Mouse (Mus musculus) lung, postnatal 4 days (tissue): ENCODE data around the gene Htra2.

ENCODE experiments used
- DNase-seq, 2 experiments: peaks; one replicate each; pipeline ENCODE4 v3.0.0; 2021

The Htra2 gene

DNA sequence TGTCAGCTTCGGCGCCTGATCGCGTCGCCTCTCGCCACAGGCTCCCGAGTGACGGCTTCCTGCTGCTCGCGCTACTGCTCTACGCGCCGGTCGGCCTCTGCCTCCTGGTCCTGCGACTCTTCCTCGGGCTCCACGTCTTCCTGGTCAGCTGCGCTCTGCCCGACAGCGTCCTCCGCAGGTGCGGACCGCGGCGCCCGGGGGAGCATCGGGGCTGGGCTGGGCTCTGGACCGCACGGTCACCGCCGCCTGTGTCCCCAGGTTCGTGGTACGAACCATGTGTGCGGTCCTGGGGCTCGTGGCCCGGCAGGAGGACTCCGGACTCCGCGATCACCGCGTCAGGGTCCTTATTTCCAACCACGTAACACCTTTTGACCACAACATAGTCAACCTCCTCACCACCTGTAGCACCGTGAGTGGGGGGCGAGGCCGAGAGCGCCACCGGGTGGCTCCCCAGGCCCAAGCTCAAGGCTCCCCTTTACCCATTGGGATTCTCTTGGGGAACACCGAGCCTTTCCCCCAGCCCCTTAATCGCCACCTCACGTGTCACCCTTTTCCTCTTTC lies at the start of gene Htra2:
Gene Htra2 (minus strand): TSS at position 403 of the 561 bp plus-strand sequence.
- no peak for DNase-seq

DNA sequence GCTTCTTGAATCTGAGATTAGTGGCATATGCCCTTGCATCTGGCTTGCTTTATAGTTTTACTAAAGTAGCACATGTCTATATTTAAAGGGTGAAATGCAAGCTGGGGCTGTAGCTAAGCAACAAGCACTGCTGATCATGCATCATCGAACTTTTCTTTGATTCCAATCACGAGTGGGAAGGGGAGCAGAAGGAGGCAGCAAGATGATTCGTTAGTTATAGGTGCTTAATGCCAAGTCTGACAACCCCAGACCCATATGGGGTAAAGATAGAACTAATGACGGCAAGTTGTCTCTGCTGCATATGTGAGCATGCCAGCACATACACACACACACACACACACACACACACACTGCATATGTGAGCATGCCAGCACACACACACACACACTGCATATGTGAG lies 49.1 kb upstream of the Htra2 start:
- DNase-seq = no peak

DNA sequence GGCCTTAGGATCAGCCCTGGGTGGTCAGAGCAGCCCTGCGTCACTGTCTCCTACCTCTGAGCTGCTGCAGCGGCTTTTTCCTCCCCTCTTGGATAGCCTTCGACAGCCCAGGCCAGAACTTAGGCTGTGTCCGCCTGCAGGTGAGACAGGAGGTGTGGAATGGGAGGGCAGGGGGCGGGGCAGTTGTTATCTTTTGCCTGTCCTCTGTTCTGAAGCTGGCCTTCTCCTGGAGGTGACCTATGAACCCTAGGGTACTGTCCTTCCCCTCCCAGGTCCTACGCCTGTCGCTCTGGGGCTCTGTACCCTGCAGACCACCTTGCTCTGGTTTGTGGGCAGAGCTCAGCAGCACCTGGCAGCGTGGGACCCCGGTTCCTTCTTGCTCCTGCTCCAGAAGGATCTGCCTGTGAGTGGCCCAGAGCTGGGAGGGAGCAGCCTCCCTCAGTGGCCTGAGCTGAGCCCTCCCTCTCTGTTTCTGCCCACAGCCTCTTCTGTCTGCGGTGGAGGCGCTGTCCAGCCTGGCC lies 48.1 kb upstream of the Htra2 start:
- DNase-seq = no peak

DNA sequence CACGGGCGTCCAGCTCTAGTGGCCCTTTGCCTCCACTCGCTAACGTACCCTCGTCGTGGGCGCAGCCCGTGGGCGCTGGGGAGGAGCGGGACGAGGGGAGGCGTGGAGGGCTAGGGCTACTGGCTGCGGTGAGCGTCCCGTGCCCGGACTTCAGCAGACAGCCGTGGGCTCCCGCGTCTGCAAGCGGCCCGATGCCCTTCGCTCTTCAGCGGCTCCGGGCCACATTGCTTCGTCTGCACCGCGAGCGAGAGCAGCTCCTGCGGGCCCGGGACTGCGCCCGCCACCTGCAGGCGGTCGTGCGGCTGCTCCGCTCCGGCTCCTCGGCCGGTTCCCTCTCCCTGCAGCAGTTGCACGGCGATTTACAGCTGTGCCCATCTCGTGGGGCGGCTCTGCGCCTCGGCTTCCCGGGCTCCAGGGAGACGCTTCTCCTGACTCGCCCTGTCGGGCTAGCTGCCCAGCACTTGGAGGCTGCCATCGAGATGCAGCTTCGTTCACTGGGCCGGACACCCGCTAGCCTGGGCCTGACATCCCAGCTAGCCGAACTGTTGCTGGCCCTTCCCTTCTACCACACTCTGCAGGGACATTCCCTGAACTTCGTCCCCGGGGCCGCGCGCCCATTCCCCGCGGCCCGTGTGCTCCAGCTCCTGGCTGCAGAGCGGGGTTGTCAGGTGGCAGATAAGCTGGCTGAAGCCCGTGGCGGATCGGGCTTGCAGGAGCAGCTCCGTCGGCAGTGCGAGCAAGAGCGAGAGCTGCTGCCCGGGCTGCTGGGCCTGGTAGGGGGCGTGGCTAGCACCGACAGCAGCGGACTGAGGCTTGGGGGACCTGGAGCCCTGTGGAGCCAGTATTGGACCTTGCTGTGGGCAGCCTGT lies 46.8 kb upstream of the Htra2 start:
- DNase-seq = peak; percentile 79 to 83

DNA sequence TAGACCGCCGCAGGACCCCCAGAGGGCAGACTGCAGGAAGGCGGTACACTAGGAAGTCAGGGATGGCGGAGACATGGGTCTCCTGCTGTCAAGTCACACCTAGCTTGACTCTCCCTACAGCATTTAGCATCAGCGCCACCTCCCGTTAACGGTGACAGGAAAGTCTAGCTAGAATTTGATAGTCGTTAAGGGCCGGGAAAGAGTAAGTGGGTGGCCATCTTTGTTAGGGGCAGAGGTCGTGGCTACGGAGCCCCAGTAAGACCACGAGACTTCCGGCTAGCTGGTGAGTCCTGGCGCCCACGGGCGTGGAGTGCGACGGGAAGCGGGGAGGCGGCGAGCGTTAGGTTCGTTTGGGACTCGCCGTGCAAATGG lies 46.2 kb upstream of the Htra2 start, which contains the start of the genes Ccdc142 and Gm42688:
Gene Ccdc142 (plus strand): TSS at position 286 of the 372 bp plus-strand sequence.
Gene Gm42688 (plus strand): TSS at position 302 of the 372 bp plus-strand sequence.
- peak; percentile 92 for DNase-seq

DNA sequence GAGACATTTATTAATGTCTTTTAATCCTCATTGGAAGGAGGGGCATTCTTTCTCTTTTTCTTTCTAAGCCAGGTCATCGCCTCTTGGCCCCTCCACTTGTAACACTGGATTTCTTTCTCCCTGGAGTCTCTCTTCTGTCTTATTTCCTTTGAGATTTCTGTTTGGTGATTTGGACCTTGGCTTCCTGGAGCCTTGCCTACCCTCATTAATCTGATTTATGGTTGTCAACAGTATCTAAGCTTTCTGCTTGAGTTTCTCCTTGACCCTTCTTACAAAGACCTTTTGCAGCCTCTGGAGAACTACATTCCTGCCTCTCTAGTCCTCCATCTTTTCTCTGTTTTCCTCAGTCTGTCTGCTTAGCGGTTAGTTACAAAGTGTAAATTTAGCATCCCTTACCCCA lies 43.3 kb upstream of the Htra2 start:
- DNase-seq = no peak

DNA sequence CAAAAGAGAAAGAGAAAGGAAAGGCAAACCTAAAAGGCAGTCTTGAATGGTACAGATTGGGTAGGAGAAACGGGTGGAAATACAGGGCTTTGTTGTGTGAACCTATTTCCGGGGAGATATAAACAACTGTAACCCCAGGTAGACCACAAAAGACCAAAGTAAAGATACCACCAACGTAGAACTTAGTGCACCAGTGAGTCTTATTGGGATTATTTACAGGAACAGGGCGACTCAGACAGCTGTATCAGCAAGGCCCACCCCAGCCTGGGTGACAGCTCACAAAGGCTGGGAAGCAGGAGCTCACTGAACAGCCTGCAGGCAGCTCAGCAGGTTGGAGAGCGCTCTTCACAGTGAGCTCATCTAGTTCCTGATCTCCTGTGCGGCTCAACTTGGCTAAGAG lies 40.9 kb upstream of the Htra2 start:
- DNase-seq = no peak

DNA sequence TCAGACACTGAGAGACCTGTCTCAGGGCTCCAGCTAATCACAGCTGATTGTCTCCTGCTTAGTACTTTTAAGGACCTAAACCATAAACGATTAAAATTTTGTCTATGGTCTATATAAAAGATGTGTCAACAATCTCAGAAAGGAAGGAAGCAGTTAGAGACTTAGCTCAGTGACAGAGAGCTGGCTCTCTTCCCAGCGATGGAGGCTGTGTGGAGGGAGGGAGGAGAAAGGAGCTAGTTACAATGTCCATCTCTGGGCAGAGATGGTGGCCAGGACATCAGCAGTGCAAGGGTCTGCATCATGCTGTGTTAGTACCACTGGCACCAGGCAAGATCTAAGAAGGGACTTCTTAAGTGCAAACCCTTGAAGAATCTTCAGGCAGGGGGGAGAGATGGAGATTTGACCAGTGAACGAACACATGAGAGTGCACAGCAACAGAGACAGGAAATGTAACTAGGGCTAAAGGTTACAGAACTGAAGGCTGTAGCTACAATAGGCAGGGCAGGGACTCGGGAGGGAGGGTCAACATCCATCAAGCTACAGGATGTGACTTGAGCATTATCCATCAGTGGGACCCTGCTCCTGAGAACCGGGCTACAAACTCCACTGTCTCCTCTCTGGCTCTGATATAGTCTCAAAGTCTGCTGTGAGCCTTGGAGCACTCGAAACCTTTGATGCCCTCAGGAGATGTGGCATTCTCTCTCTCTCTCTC lies 37.5 kb upstream of the Htra2 start:
- DNase-seq = peak; percentile 55 to 56

DNA sequence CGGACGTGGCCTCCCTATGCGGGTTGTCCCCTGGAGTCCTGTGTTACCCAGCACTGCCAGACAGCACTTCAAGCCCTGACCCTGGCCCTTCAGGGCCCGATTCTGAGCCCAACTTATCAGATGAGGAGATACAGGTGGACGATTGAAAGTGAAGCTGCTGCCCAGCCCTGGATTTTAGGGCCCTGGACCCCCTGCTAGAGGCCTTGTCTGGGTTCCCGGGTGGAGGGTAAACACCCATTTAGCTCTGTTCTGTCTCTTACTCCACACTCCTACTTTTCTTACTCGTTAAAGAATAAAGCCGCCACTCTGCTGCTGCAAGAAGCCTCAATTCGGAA lies 32.8 kb upstream of the Htra2 start:
- DNase-seq = no peak

DNA sequence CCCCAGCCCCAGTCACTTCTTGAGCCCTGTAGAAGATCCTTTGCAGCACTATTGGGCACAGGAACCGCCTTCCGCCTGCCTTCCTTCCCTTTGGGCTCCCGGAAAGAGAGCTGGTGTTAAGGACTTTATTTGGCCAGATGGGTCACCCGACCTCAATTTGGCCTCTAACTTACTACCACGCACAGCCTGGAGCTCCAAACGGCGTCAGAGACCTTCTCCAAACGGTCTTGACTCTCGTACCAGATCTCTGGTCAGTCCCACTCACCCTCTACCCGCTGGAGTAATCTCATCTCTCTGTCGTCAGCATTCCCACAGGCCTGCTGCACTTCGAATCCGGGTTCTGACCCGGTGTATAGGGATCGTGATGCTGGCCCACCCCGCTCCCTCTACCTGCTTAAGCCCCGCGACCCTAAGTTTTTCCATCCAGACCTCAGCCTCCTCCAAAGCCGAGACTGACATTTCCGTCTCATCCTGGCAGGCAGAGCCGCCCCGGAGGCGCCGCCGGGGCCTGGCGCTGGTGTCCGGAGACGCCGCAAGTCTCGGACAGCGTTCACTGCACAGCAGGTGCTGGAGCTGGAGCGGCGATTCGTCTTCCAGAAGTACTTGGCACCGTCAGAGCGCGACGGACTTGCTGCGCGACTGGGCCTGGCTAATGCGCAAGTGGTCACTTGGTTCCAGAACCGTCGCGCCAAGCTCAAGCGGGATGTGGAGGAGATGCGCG lies 32.3 kb upstream of the Htra2 start:
- peak; percentile 28 to 49 for DNase-seq

DNA sequence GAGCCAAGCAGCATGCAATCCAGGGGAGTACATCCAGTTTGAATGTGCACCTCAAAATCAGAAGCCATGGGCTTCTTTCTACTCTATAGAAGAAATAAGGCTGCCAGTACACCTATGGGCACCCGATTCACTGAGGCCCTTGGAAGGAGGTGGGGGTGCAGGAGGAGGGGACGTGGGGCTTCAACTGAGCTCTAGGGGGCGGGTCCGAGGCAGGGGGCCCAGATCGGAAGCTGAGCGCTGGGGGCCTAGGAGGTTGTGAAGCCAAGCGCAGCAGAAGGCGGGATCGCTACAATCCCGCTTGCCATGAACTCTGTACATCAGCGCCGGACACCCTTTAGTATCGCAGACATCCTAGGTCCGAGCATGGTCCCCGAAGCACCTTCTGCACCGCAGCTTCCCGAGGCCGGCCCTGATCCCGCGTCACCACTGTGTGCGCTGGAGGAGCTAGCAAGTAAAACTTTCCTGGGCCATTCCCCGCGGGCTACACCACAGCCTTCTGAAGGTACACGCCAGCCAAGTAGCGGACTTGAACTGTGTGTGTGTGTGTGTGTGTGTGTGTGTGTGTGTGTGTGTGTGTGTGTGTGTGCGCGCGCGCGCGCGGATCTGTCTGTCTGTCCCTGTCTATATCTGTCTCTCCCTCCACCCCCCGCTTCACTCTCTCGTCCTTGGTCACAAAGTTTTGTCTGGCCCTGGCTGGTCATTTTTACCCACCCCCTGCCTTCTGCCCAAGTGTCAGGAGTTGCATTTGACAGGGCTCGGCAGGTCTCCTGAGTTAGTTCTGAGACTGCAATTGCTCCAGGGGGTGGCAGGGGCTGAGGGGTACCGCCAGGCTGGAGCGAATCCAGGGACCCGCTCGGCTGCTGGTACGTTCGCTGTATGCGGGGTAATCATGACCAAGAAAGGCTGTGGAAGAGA lies 31.3 kb upstream of the Htra2 start, which contains the start of gene Lbx2:
Gene Lbx2 (plus strand): TSS at position 247 of the 915 bp plus-strand sequence.
- DNase-seq = peak in 1 of 2 experiments; percentile 26

DNA sequence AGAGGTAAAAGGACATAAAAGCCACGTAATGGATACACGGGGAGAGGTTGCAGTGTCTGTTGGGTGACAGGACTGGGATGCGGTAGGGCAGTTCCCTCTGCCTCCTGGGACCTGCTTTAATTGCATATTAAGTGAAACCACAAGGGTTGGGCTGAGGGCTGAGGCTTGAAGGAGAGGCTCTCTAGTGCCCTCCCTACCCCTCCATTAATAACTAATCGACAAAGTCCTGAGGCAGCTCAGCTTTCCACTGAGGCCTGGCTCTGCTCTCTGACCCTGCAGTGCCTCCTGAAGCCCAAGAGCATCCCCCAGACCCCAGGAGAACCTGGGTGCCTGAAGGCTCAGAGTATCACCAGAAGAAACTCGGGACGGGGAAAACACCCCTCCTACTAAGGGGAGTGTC lies 29.4 kb upstream of the Htra2 start:
- DNase-seq = no peak

DNA sequence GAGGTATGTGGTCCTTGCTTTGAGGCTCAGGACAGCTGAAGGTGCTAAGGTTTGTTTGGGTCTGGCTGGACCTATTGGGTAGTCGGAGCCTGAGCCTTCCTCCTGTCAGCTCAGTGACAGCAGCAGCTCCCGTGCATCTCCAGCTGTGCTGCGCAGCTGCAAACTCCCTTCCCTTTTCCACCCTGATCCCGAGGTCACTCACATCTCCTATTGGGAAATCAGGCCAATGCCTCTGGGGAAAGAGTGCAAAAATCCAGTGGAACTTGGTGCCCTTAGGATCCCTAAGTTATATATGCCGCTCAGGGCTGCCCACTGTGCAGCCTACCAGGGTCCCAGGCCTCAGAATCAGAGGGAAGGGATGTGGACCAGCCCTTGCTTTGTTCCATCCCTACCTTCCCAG lies 28.4 kb upstream of the Htra2 start:
- DNase-seq = no peak

DNA sequence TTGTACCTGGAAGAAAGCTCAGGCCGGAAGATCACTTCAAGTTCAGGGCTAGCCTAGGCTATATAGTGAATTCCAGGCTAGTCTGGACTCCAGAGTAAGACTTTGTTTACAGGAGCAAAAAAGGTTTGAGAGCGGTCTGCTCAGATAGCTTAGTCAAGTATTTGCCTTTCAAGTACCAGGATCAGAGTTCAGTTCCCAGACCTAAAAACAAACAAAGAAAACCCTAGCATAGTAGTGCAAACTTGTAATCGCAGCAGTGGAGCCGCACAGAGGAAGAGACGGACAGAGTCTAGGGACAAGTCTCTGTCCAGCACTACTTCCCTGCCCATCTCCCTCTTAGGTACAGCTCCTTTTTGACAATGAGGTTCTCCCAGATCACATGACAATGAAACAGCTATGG lies 25.1 kb upstream of the Htra2 start:
- DNase-seq = no peak

DNA sequence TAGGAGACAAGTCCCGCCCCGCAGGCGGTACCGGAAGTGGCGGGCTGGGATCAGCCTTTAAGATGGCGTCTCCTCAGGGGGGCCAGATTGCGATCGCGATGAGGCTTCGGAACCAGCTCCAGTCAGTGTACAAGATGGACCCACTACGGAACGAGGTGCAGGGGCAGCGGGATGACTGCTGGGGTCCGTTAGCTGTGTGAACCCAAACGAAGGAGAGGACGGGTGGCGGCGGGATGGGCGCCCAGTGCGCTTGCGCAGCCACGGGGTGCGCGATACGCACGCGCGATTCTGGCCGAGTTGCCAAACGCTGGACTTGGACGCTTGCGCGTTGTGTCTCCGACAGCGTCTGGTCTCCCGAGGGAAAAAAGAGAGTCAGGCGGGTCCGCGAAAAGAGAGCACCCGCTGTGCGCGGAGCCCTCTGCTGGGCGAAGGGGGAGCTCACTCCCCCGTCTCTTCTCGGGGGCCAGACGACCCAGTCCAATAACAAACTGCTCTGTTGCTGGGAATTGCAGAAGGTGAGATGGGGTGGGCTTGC lies 23.3 kb upstream of the Htra2 start:
- DNase-seq = peak; percentile 98 to 99

DNA sequence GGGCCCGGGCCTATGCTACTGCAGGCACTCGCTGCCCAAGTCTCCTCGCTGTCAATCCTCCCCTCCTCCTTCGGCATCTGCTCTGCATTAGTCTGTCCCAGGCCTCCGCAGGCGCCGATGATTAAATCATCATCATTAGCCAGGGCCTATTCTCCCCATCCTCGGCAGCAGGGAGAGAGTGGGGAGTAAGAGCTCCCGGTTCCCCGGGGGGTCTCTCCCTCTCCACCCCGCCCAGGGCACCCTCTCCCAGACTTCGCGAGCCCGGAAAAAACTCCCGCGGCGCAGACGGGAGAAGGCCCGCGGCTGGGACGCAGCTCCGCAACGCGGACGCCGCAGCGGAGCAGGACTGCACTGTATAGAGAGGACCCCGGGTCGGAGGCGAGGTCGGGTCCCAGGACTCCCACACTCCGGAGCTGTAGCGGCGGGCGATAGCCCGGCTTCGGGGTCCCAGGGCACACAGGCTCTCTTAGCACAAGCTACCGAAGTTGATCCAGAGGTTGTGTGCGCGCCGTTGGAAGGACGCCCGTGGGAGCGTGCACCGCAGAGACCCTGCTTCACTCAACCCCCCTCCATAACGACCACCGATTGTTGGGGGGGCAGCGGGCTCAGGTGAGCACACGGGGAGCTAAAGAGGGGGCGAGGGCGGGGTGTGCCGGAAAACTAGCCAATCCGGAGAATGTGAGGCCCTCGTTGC lies 22.7 kb upstream of the Htra2 start, which contains the start of gene Pcgf1:
Gene Pcgf1 (plus strand): TSS at position 240 of the 694 bp plus-strand sequence.
- DNase-seq = no peak

DNA sequence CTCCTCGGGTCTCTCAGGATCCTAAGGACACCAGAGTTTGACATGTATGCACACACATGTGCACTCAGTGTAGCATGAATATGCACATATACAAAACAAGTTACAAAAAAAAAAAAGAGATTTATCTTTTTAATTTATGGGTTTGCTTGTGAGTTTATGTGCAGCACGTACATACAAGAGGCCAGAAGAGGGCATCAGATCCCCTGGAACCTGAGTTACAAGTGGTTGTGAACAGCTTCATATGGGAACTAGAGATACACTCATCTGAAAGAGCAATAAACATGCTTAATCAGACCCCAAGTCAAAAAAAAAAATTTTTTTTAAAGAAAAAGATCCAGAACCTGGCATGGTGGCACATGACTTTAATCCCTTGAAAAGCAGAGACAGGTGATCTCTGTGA lies 19.9 kb upstream of the Htra2 start:
- DNase-seq = no peak

DNA sequence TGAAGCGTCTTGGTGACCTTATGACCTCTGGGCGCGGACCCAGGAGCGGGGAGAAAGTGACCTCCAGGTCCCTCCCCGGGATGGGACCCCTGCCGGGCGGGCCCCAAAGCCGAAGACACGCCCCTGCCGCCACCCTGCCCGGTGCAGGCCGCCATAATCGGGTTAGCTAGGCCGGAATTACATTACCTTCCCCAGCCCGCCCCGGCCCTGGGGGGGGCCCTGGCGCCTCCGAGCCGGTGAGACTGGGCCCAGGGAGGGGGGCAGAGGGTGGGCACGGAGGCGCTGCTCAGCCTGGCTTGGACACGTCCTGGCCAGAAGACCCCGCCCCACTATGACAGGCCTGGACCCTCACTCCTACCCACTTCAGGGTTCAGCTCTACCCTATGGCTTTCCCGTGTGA lies 16.1 kb upstream of the Htra2 start:
- no peak for DNase-seq

DNA sequence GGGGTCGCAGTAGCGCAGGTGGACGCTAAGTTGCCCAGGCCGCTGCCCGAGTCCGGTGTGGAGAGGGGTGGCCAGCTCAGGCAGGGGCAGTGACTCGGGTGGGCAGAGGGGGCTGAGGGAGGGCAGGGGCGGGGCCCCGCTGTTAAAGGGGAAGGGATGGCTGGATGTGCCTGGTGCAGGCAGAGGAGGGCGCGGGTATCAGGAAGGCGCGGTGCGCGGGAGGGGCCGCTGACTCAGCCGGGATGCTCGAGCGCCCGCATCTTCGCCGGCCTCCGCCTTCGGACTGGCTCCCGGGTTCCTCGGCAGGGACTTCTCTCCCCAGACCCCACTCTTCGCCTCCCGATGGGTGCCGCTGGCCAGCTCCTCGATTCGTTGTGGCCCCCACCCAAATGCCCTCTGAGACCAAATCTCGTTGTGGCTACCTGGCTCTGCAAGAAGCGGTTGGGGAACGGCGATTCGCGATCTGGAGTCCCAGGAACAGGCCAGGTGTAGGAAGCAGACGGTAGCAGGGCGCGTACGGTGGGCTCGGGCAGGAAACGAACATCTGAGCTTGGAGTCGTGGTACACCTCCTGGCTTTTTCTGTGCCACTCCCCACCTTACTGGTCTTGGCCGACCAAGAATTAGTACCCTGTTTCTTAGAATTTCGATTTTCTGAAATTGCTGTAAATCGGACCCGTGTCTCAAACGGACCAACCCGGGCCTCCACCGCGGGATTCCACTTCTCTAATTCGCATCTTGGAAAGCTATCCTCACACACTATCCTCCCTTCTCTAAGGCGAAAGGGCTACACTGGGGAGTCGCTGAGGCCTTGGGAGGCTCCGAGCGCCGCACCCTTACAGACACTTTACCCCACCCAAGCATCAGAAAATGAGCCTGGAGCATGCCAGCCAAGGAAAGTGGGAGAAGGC lies 15.5 kb upstream of the Htra2 start:
- DNase-seq = peak in 1 of 2 experiments; percentile 60

DNA sequence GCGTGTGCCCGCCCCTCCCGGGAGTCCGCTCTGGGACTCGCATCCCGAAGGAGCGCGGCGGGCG lies 15.0 kb upstream of the Htra2 start, which contains the start of gene Tlx2:
Gene Tlx2 (minus strand): TSS at position 47 of the 64 bp plus-strand sequence.
- no peak for DNase-seq
